Mouse (Mus musculus) kidney, adult 8-10 months (tissue): ENCODE results near the gene Neurl2.

ENCODE experiments used
- DNase-seq, 2 experiments: peaks; one replicate each; pipeline ENCODE4 v3.0.0; 2022

Neurl2 gene

DNA sequence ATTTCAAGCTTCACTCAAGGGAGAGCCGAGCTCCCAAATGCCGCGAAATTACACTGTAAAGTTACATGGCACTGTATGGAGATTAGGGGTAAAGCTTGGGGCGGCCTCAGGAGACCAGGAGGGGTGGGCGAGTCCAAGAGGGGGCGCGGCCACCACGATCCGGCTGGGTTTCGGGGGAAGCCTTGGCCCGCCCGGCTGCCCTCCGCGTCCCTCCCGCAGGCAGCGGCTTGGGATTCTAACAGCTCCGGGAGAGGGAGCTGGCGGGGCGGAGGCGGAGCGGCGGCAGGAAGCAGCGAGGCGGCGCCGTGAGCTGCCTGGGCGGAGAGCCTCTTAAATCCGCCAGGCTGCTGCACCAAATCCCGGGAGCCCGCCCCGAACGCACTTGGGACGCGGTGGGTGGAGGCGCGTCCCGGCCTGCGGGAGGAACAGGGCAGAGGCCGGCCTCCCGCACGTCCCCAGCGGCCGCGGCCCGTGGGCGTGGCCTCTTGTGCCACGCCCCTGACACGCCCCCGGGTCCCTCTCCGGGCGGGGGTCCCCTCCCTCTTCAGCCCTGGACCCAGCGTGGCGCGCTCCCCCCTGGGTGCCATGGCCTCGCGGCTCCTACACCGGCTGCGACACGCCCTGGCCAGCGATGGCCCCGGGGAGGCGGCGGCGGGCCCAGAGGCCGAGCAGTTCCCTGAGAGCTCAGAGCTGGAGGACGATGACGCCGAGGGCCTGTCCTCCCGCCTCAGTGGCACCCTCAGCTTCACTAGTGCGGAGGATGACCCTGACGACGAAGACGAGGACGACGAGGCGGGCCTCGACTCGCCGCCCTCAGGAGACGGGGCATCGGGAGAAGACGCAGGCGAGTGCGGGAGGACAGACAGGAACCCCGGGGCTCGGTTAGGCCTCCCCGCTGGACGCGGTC, 47.5 kb downstream of the Neurl2 start, which contains the start of gene Snx21:
Gene Snx21, plus strand, starts transcription at position 343 of the 907 bp plus-strand sequence.
- peak; percentile 93 to 95 for DNase-seq

DNA sequence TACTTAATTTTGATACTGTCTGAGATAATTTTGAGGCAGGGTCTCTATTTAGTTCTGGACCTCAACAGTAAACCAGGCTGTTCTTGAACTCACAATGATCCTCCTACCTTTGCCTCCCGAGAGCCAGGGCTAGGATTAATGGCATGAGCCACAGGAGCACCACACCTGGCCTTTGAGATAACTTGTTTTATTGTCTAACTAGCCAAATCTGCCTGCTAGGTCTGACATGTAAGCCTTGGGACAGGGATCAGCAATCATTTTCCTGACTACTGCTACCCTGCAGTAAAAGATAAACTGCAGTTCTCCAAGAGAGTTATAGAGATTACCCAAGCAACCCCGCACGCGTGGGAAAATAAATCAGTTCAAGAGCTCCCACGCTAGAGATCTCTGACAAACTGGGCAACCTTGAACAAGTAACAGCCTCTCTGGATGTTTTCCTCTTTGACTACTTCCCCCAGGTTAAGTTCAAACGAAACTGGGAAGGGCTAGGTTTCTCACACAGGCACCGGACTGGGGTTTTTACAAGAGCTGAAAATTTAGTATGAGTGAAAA, 48.3 kb downstream of the Neurl2 start:
- DNase-seq: no peak

DNA sequence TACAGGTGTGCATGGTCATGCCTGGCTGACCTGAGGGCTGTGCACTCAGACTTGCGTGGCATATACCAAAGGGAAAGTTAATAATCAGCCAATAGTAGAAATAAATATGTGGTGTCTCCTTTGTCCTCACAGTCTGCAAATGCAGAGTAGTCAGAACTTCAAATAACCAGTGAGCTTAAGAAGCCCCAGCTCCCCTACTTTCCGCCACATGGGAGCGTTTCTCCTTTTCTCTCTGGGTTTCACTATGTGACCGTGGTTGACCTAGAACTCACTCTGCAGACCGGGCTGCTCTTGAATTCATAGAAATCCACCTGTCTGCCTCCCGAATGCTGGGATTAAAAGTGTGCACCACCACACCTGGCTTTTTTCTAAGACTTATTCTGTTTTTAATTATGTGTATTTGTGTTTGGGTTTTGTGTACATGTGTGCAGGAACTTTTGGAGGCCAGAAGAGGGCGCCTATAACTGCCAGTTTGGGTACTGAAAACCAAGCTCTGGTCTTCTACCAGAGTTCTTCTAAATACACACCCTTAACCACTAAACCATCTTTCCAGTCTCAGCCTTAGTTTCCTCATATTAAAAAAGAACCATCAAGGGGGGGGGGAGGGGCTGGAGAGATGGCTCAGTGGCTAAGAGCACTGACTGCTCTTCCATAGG, 49.2 kb downstream of the Neurl2 start:
- no peak for DNase-seq

DNA sequence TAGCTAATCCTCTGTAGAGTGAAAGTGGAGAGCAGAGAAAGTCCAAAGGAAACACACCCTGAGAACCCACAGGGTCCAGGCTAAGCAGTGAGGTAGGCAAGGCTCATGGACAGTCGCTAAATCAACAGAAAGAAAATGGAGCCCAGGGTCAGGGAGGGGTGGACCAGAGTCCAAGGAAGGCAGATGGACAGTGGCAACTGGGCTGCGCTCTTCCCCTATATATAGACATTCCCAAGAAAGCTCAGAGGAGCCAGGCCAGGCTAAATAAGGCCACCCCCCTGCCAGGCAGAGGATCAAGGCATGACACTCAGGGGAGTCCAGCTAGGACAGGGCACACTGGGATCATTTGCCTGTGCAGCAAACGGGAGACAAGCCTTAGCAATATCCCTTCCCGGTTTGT, 51.4 kb downstream of the Neurl2 start:
- DNase-seq: no peak
